Mouse (Mus musculus) midbrain, postnatal 0 days (tissue): ENCODE data around the gene Zfp799. TPM values are rescaled to one million over a fixed set of nuclear protein-coding genes. Genes with fewer than 3 reads are reported as not detected.

Experiments used
- ATAC-seq: fragments of 200-750 bp; cut with Nextera tagmentation; 2 replicates; pipeline ENCODE4 v1.8.0; 2017; ENCODE audit warnings: moderate number of reproducible peaks, mild to moderate bottlenecking, moderate TSS enrichment, moderate library complexity; ENCODE audit not compliant: low FRiP score
- DNase-seq: peaks from one replicate; pipeline ENCODE4 v3.0.0-alpha.2; 2015; ENCODE audit warnings: low spot score
- H3K27ac ChIP-seq: fragments of 300-500 bp; sonication (generic); 2 replicates; pipeline ENCODE4 v1.5.1; 2014; ENCODE audit warnings: low read depth, mild to moderate bottlenecking, low read length, mixed read lengths
- H3K27me3 ChIP-seq: fragments of 300-500 bp; sonication (generic); 2 replicates; pipeline ENCODE4 v1.6.1; 2014; ENCODE audit warnings: low read length, control low read depth, mixed read lengths; ENCODE audit not compliant: insufficient read depth
- H3K36me3 ChIP-seq: fragments of 300-500 bp; sonication (generic); 2 replicates; pipeline ENCODE4 v1.6.1; 2014; ENCODE audit warnings: low read length, control low read depth, mixed read lengths; ENCODE audit not compliant: insufficient read depth
- H3K4me1 ChIP-seq: fragments of 300-500 bp; sonication (generic); 2 replicates; pipeline ENCODE4 v1.6.1; 2014; ENCODE audit warnings: mild to moderate bottlenecking, control low read depth, antibody characterized with exemption, low read length, mixed read lengths; ENCODE audit not compliant: insufficient read depth
- H3K4me2 ChIP-seq: fragments of 300-500 bp; sonication (generic); 2 replicates; pipeline ENCODE4 v1.6.1; 2014; ENCODE audit warnings: low read depth, mild to moderate bottlenecking, low read length, mixed read lengths; ENCODE audit not compliant: poor library complexity, severe bottlenecking
- H3K4me3 ChIP-seq: fragments of 300-500 bp; sonication (generic); 2 replicates; pipeline ENCODE4 v1.5.1; 2014; ENCODE audit warnings: low read depth, mild to moderate bottlenecking, low read length, moderate library complexity
- H3K9ac ChIP-seq: fragments of 300-500 bp; sonication (generic); replicated peaks from 2 replicates; pipeline ENCODE4 v1.6.1; 2014; ENCODE audit warnings: mild to moderate bottlenecking, low read length, moderate library complexity, mixed read lengths; ENCODE audit not compliant: poor library complexity, severe bottlenecking
- H3K9me3 ChIP-seq: fragments of 300-500 bp; sonication (generic); 2 replicates; pipeline ENCODE4 v1.6.1; 2016; ENCODE audit warnings: low read length, control low read depth
- CTCF ChIP-seq: IDR thresholded peaks from 2 replicates; pipeline ENCODE4 v1.5.1; 2016; ENCODE audit warnings: antibody characterized with exemption, mild to moderate bottlenecking
- WGBS: fragments of 180-500 bp; shearing (Covaris S2); extraction: QIAGEN DNeasy Blood & Tissue Kit; methylation state at CpG from one replicate; pipeline ENCODE4 v1.1.7; 2014; 5-methylcytosine and 5-hydroxymethylcytosine counted together
- polyA plus RNA-seq: library from polyadenylated mRNA; unstranded; fragments of >200 nt; fragmentation: Nextera tagmentation; extraction: Ambion mirVana; gene quantifications from 2 replicates; pipeline ENCODE4 v1.2.1, GENCODE M21; 2015
- total RNA-seq: library from RNA; depleted of rRNA; stranded (reverse); fragments of >200 nt; gene quantifications from 2 replicates; pipeline ENCODE4 v1.2.3, GENCODE M21; 2014

Zfp799 gene
- total and polyA plus RNA-seq, 2 experiments from 2014 or later, result 9.0 to 16.3 TPM

GRCm38 (mm10) chr17:32851581-32851980, 21.5 kb upstream of the Zfp799 start:
- ATAC-seq, result no peak
- Histone ChIP-seq H3K4me1 (no peaks in the 10 kb centered on the region), H3K4me2 (no peak overlapping the region), H3K27me3 (no peaks in the 10 kb centered on the region), H3K9me3 (no peaks in the 10 kb centered on the region), H3K9ac (no peak overlapping the region), H3K36me3 (no peaks in the 10 kb centered on the region), H3K4me3 (no peak overlapping the region), H3K27ac (no peak overlapping the region)
- WGBS, result 22% methylated on average over 7 of the region's 7 CpGs
- TF ChIP-seq CTCF, result no peak
- no peak for DNase-seq

- Histone ChIP-seq H3K27ac (no peak overlapping the region), H3K4me1 (no peaks in the 10 kb centered on the region), H3K27me3 (no peaks in the 10 kb centered on the region), H3K9me3 (0 out of 2 replicates have a peak, but pooled peaks cover 7% of the 10 kb centered on the region), H3K4me3 (no peak overlapping the region), H3K4me2 (no peak overlapping the region), H3K9ac (no peak overlapping the region), H3K36me3 (no peaks in the 10 kb centered on the region)
- ATAC-seq (no peak), DNase-seq (no peak)
- 49% methylated on average over 2 of the region's 2 CpGs for WGBS
- no peak for TF ChIP-seq CTCF
These were observed 11.3 kb upstream of the Zfp799 start for GRCm38 (mm10) chr17:32841388-32841787.

GRCm38 (mm10) chr17:32839083-32839802, 9.2 kb upstream of the Zfp799 start:
- ATAC-seq (no peak), DNase-seq (no peak)
- no peak for TF ChIP-seq CTCF
- 44% methylated on average over 15 of the region's 15 CpGs for WGBS
- H3K27me3 ChIP-seq, result no peaks in the 10 kb centered on the region
- H3K9ac ChIP-seq, result no peak overlapping the region
- no peak overlapping the region for H3K4me3 ChIP-seq
- H3K4me2 ChIP-seq, result no peak overlapping the region
- 0 out of 2 replicates have a peak, but pooled peaks cover 7% of the 10 kb centered on the region for H3K9me3 ChIP-seq
- no peaks in the 10 kb centered on the region for H3K4me1 ChIP-seq
- H3K36me3 ChIP-seq, result no peaks in the 10 kb centered on the region
- no peak overlapping the region for H3K27ac ChIP-seq

- Histone ChIP-seq H3K9ac (peak overlapping the region; percentile 89; the same call in 1 of the 2 replicates), H3K27me3 (no peaks in the 10 kb centered on the region), H3K4me2 (peak overlapping the region; percentile 68), H3K9me3 (no peaks in the 10 kb centered on the region), H3K4me1 (no peaks in the 10 kb centered on the region; the same call in 1 of the 2 replicates), H3K36me3 (peaks cover 2% of the 10 kb centered on the region; the same call in 1 of the 2 replicates), H3K4me3 (peak overlapping the region; percentile 72), H3K27ac (no peak overlapping the region)
- no peak for TF ChIP-seq CTCF
- DNase-seq, result no peak
- 37% methylated on average over 3 of the region's 3 CpGs for WGBS
- ATAC-seq, result no peak
These were observed 339 bp upstream of the Zfp799 start for GRCm38 (mm10) chr17:32830418-32830782.

- no peak for ATAC-seq
- no peak overlapping the region for H3K27ac ChIP-seq
- H3K4me3 ChIP-seq, result no peak overlapping the region
- no peaks in the 10 kb centered on the region for H3K4me1 ChIP-seq
- no peaks in the 10 kb centered on the region for H3K27me3 ChIP-seq
- no peak overlapping the region for H3K9ac ChIP-seq
- no peak for TF ChIP-seq CTCF
- peak; percentile 12 for DNase-seq
- H3K9me3 ChIP-seq, result no peaks in the 10 kb centered on the region
- WGBS, result 91% methylated on average over 1 of the region's 1 CpGs
- no peak overlapping the region for H3K4me2 ChIP-seq
- H3K36me3 ChIP-seq, result peaks cover 25% of the 10 kb centered on the region
These were observed 13.8 kb downstream of the Zfp799 start for GRCm38 (mm10) chr17:32816074-32816784.

- ATAC-seq, result no peak
- no peak overlapping the region for H3K9ac ChIP-seq
- 83% methylated on average over 7 of the region's 7 CpGs for WGBS
- no peaks in the 10 kb centered on the region for H3K4me1 ChIP-seq
- peaks cover 8% of the 10 kb centered on the region for H3K36me3 ChIP-seq
- no peak overlapping the region for H3K27ac ChIP-seq
- no peak overlapping the region for H3K4me3 ChIP-seq
- no peaks in the 10 kb centered on the region for H3K27me3 ChIP-seq
- TF ChIP-seq CTCF, result no peak
- no peak for DNase-seq
- H3K9me3 ChIP-seq, result no peaks in the 10 kb centered on the region
- no peak overlapping the region for H3K4me2 ChIP-seq
These were observed 15.9 kb downstream of the Zfp799 start for GRCm38 (mm10) chr17:32814136-32814535.
